Mouse (Mus musculus) regulatory T cell (primary cell): ENCODE results near the gene Nlrp9c.
"Not testable (repeated sequence)": the region's sequence is repeated elsewhere in the genome, so short reads cannot be mapped to it uniquely, and the experiment has no call there.

Experiments used
- in situ Hi-C: fragments of 300-600 bp; cut with MboI, MseI; formaldehyde crosslinking; loops from one replicate; pipeline ENCODE4 v1.15.1; 2025; ENCODE audit warnings: high pct_unique_total_duplicates

Nlrp9c gene

DNA sequence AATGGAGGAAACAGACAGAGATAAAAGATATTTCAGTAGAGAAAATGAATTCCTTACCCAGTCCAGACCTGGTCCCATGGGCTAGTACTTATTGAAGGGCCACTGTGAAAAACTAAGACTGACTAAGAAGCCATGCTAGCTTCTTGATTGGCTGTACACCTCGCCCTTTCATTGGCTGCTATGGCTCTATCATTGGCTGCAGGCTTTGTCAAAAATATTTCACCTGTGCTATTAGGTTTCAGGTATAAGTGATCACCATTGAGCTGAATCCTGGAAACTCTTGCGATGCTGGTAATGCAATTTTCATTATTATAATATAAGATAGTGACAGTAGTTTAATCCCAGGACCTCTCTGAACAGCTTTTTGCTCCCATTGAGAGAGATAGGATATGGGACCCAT, at the start of gene Nlrp9c:
Gene Nlrp9c, minus strand, starts transcription at position 101 of the 400 bp plus-strand sequence.
- in situ Hi-C loops, result not testable (repeated sequence)

DNA sequence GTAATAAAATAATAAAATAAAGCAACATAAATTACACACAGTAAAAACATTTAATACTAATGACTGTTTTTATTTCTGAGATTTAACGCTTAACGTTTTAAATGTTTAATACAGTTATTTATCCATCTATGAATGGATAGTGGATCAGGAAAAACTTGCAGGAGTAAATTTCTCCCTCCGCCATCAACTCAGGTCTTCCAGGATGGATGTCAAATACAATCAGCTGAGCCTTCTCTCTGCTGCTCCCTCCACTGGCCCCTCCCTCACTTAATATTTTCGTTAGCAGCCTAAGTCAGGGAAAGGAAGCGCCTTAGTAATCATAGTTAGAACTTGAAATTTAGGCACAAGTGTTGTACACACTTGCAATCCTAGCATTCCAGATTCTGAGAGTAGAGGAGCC, 31.3 kb upstream of the Nlrp9c start, which contains the start of gene Nlrp4a:
Gene Nlrp4a, plus strand, starts transcription at position 301 of the 400 bp plus-strand sequence.
- in situ Hi-C loops, result loop anchor here (25.0 kb wide), 1 partner anchor 1527 kb away; no protein-coding TSS in a partner anchor

DNA sequence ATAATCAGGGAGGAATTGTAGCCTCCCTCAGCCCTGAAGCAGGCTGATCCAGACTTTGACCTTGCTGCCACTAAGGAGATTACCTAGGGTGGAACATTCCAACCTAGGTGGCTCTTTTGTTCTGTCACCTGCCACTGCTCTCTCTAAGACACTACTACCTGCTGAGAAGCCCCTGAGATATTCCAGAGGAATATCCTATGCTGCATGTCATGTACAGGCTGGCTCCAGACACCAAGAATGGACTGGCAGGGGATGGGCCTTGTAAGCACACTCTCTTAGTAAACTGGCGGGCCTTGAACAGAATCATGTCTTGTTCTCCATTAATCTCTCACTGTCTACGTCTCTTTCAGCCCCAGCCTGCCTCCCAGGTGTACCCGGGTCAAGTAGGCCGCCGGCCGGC, 11.7 kb downstream of the Nlrp9c start:
- in situ Hi-C loops, result not testable (repeated sequence)

DNA sequence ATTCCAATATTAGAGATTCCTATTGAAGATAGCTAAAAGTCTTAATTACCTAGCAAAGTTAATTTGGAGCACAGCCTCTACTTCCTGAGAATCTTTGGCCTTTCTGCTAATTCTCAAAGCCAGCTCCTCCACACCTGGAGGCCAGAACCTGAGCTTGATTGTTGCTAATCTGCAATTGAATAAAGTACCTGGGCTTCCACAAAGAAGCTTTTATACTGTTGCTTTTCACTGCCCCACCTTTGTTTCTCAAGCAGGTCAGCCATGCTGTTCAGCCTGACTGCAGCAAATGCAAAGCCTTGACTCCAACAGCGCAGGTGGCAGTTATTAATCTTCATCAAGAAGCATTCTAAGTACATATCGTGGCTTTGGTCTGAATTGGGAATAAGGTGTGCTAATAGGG, 12.4 kb downstream of the Nlrp9c start:
- in situ Hi-C loops, result not testable (repeated sequence)

DNA sequence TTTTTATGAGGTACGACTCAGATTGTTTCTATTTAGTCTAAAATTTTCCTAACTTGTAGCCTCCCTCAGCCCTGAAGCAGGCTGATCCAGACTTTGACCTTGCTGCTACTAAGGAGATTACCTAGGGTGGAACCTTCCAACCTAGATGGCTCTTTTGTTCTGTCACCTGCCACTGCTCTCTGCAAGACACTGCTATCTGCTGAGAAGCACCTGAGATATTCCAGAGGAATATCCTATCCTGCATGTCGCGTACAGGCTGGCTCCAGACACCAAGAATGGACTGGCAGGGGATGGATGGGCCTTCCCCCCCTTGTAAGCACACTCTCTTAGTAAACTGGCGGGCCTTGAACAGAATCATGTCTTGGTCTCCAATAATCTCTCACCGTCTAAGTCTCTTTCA, 16.8 kb downstream of the Nlrp9c start:
- in situ Hi-C loops, result not testable (repeated sequence)

DNA sequence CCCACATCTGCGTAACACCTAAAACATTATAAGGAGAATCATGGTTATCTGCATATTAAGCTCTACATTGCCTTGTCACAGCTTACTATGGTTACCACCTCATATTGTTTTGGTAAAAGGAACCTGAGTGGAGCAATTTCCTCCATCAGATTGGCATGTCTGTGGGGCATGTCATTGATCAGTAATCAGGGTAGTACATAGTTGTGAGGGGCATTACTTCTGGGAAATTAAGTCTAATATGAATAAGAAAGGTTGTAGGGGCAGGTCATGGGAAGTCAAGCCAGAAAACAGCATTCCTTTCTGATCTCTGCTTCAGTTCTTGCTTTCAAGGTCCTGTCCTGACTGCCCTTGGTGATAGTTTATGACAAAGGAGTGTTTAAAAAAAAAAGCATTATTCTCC, 22.7 kb downstream of the Nlrp9c start:
- in situ Hi-C loops, result no loop called here

DNA sequence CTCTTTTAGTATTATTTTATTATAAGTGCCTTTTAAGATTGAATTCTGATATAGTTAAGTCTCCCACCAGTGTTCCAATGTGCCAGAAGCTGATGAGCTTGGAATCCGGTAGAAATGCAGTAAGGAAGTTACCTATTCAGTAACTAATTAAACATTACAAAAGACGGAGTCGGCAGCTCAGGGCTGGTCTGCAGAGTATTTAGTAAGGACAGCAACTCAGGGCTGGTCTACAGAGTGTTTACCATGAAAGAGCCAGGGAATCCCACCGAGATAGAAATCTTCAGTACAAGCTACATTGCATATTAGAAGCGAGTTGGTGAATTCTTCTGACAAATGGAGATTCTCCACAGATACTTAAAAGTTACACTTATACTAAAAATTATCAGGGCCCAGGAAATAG, 30.3 kb downstream of the Nlrp9c start:
- in situ Hi-C loops, result not testable (repeated sequence)

DNA sequence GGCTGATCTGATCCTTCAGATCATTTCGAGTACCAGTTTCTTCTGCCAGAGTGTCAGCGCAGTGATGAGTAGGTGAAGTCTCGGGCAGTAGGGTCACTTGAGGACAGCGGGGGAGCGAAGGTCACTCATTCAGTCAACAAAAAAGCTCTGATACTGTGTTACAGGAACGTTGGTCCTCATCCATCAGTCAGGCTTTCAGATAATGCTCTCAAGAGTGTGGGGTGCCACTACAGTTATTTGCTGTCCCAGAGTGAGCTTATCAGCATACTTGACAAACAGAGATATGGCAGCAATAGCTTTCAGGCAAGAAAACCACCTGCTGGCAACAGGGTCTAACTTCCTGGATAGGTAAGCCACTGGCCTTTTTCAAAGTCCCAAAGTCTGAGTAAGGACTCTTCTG, 46.8 kb downstream of the Nlrp9c start:
- in situ Hi-C loops, result loop anchor here (5.0 kb wide), 1 partner anchor 531 kb away; no protein-coding TSS in a partner anchor

DNA sequence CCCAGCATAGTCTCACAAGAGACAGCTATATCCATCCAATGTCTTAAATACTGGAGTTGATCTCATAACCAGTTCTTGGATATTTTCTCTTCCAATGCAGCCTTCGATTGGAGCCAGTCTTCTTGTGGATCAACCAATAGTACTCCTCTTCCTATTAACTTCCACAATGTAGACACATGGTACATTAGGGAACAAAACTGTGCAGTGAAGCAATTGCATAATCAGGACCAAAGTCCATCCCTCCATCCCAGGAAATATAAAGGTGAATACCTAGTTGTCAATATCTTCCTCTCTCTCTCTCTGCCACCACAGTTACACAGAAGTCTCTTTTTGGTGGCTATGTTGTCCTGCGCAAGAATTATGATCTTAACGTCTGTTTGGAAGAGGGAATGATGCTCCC, 51.2 kb downstream of the Nlrp9c start:
- in situ Hi-C loops, result not testable (repeated sequence)

DNA sequence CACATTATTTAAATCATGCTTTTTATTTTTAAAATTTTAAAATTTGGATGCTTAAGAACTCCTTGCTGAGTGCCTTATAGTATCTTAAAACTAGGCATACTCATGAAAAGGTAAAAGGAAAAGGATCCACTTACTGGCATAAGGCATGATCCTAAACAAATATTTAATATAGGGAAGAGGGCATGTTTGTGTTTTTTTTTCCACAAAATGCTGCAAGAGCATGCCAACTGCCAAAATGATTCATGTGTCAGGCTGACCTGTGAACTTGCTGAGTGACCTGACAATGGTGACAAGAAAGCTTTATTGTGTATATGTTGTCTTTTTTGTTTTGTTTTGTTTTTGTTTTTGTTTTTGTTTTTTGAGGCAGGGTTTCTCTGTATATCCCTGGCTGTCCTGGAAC, 53.3 kb downstream of the Nlrp9c start:
- in situ Hi-C loops, result not testable (repeated sequence)

DNA sequence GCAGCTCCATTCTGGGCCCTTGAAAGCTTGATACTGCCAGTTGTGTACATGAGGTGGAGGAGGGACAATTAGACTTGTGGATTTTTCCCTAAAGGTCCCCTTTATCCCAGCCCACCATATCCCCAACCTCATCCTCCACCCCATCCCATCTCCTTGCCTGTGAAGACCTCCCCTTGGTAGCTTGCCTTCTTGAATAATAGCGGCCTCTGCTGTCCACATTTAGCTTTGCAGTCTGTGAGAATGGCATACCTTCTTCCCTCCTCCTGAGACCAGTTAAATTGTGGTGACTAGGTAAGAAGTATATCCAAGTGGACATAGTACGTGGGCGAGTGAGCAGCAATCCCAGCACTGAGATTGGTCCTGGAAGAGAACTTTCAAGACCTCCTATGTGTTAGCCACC, 83.1 kb downstream of the Nlrp9c start:
- in situ Hi-C loops, result not testable (repeated sequence)

DNA sequence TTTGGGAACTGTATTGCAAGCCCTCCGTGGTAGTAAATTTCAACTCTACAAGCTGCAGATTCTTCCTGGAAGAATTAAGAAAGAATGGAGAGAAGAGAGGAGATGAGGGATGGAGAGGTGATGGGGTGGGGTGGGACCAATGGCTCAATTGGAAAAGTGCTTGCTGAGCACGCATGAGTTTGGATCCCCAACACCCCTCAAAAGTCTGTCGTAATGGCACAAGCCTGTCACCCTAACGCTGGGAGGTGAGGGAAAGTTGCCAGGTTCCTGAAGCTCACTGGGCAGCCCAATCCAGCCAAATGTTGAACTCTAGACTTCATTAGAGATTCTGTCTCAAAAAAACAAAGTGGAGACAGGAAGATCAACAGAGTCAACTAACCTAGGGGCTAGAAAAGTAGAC, 87.7 kb downstream of the Nlrp9c start:
- in situ Hi-C loops, result loop anchor here (5.0 kb wide), 1 partner anchor 636 kb away; no protein-coding TSS in a partner anchor

DNA sequence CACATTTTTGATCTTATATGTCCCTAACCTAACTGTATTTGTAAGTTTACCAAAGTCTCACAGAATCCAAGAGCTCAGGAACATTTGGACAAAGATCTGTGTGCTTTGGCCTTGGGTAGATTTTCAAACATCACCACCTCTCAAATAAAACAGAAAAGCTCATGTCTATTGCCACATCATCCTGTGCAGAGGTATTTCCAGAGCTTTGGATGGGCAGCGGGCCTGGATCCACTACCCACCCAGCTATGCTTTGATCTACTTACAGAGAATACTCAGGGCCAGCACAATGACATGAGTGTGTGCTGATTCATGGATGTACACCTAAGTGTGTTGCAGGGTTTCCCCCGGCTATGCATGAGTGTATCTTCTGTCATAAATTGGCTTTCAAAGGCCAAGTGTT, 88.3 kb downstream of the Nlrp9c start:
- in situ Hi-C loops, result loop anchor here (5.0 kb wide), 1 partner anchor 637 kb away; no protein-coding TSS in a partner anchor

DNA sequence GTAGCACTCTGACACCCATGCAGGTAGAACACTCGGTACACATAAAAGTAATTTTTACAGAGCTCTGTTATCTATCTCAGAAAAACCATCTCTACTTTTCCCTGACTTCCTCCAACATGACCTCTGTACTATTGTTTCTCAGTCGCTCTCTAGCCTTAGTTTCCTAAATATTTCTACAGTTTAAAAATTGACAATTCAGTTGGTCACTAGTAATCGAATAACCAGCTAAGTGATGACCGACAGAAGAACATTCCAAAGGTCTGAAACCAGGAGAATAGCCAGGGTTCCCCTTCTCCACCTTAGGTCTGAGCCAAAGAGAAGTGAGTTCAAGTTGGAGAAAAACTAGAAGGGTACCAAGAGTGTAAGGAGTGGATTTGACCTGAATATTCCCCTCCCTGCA, 91.7 kb downstream of the Nlrp9c start:
- in situ Hi-C loops, result not testable (repeated sequence)

DNA sequence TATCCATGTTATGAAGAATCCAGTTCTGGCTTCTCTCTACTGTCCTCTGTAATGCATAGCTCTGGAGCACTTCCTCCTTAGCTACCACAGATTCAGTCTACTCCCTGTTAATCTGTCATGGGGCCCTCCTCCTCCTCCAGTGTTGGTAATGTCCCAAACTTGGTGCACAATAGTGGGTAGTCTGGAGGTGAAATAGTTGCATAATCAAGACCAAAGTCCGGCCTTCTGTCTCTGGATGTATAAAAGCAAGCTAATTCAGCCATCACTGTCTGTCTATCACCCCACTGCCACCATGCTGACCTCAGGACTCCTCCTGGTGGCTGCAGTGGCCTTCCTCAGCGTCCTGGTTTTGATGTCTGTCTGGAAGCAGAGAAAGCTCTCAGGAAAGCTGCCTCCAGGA, 96.6 kb downstream of the Nlrp9c start, which contains the start of gene Cyp2a4:
Gene Cyp2a4, plus strand, starts transcription at position 244 of the 400 bp plus-strand sequence.
- in situ Hi-C loops, result loop anchor here (5.0 kb wide), 1 partner anchor 530 kb away; the partner anchor contains the start of gene Cyp2a5

DNA sequence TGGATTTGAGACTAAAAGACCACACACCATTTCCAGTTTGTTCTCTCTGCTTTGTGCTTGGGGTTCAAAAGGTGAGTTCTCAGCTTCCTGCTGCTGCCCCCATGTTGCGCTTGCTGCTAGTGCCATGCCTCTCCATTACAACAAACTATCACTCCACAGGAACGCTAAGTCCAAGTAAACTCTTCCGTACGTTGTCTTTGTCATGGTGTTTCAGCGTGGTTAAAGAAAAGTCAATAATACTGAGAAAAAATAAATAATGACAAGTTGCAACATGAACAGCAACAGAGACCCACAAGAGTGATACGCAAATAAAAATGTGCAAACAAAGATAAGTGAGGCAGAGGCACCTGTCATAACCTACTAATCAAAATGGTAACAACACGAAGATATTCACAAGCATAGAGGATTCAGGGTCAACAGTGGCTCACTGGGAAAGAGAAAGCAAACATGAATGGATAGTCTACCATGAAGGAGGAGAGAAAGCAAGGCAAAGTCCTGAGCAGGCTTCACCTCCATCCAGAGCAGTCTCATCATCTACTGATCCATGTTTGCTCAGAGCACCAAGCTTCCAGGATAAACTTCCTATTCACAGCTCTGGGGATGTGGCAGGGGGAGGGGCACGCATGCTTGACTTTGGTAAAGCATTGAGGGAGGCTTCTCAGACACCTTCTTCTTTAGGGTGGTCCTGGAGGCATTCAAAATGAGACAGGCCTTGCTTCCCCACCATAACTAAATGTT, 99.9 kb downstream of the Nlrp9c start:
- in situ Hi-C loops, result not testable (repeated sequence)
